Mouse (Mus musculus) neural tube, embryonic 15.5 days (tissue): ENCODE measurements around the gene Myo9b. TPM values are rescaled to one million over a fixed set of nuclear protein-coding genes. Genes with fewer than 3 reads are reported as not detected.

ENCODE experiments used
- ATAC-seq: fragments of 200-750 bp; cut with Nextera tagmentation; 2 replicates; pipeline ENCODE4 v1.8.0; 2017; ENCODE audit warnings: mild to moderate bottlenecking, moderate TSS enrichment, moderate library complexity; ENCODE audit not compliant: low FRiP score
- H3K27ac ChIP-seq: fragments of 300-500 bp; sonication (generic); replicated peaks from 2 replicates; pipeline ENCODE4 v1.5.1; 2015; ENCODE audit warnings: mild to moderate bottlenecking, inconsistent platforms
- H3K27me3 ChIP-seq: fragments of 300-500 bp; sonication (generic); replicated peaks from 2 replicates; pipeline ENCODE4 v1.6.1; 2015; ENCODE audit warnings: inconsistent platforms
- H3K36me3 ChIP-seq: fragments of 300-500 bp; sonication (generic); 2 replicates; pipeline ENCODE4 v1.6.1; 2015; ENCODE audit warnings: inconsistent platforms
- H3K4me1 ChIP-seq: fragments of 300-500 bp; sonication (generic); 2 replicates; pipeline ENCODE4 v1.6.1; 2015; ENCODE audit warnings: inconsistent platforms
- H3K4me2 ChIP-seq: fragments of 300-500 bp; sonication (generic); 2 replicates; pipeline ENCODE4 v1.6.1; 2015; ENCODE audit warnings: inconsistent platforms, mild to moderate bottlenecking, moderate library complexity
- H3K4me3 ChIP-seq: fragments of 300-500 bp; sonication (generic); replicated peaks from 2 replicates; pipeline ENCODE4 v1.5.1; 2015; ENCODE audit warnings: mild to moderate bottlenecking, inconsistent platforms
- H3K9ac ChIP-seq: fragments of 300-500 bp; sonication (generic); replicated peaks from 2 replicates; pipeline ENCODE4 v1.6.1; 2015; ENCODE audit warnings: mild to moderate bottlenecking, inconsistent platforms
- H3K9me3 ChIP-seq: fragments of 300-500 bp; sonication (generic); replicated peaks from 2 replicates; pipeline ENCODE4 v1.6.1; 2016; ENCODE audit warnings: inconsistent platforms
- WGBS: fragments of 180-500 bp; shearing (Covaris S2); methylation state at CpG from one replicate; pipeline ENCODE4 v1.1.7; 2015; ENCODE audit warnings: mixed read lengths; 5-methylcytosine and 5-hydroxymethylcytosine counted together
- polyA plus RNA-seq: library from polyadenylated mRNA; unstranded; fragments of >200 nt; fragmentation: Nextera tagmentation; extraction: Ambion mirVana; gene quantifications from 2 replicates; pipeline ENCODE4 v1.2.1, GENCODE M21; 2015

Gene Myo9b
- polyA plus RNA-seq, 1 experiment from 2014 or later = 14.9 TPM

DNA sequence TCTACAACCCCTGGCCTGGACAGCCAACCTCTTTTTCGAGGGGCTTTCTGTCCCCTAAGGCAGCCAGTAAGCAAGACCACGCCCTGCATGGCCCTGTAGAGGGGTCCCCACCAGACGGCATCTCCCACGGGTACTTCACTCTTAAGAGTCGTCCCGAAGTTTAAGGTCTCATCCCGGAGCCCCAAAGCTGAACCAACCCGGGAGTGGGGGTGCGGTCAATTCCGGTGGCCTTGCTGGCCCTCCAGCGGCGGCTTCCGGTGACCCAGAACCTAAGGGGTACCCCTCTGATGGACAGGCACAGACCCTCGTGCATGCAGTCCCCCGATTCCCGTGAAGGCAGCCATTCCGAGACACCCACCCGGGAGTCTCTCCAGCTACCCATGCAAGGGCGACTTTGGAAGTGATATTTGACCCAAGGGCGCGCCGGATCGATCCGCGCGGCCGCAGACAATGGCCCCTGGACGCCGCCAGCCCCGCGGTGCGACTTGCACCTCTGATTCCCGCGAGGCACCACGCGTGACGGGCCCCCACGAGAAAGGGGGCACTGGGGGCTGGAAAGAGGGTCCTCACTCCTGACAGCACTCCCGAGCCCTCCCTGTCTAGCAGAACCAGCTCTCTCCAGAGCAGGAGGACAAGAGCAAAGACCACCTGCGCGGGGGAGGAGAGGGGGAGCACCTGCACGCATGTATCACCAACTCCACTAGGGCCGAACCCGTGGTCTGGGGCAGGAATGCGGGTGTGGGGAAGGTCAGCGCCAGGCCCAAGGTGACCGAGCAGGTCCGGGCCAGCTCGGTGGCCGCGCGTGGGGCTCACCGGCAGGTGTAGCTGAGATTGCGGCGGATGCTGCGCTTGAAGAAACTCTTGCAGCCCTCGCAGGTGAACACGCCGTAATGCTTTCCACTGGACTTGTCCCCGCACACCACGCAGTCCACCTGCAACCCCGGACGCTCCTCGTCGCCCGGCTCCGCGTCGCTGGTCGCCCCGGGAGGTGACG, 108.0 kb downstream of the Myo9b start:
- Histone ChIP-seq H3K4me2 (peak overlapping the region; percentile 99), H3K27ac (no peak overlapping the region), H3K9ac (peak overlapping the region; percentile 72), H3K27me3 (no peaks in the 10 kb centered on the region), H3K9me3 (no peaks in the 10 kb centered on the region), H3K36me3 (peaks cover 7% of the 10 kb centered on the region; the same call in 1 of the 2 replicates), H3K4me3 (peak overlapping the region; percentile 70), H3K4me1 (peaks cover 59% of the 10 kb centered on the region)
- WGBS = 1% methylated on average over 72 of the region's 72 CpGs
- ATAC-seq = no peak

DNA sequence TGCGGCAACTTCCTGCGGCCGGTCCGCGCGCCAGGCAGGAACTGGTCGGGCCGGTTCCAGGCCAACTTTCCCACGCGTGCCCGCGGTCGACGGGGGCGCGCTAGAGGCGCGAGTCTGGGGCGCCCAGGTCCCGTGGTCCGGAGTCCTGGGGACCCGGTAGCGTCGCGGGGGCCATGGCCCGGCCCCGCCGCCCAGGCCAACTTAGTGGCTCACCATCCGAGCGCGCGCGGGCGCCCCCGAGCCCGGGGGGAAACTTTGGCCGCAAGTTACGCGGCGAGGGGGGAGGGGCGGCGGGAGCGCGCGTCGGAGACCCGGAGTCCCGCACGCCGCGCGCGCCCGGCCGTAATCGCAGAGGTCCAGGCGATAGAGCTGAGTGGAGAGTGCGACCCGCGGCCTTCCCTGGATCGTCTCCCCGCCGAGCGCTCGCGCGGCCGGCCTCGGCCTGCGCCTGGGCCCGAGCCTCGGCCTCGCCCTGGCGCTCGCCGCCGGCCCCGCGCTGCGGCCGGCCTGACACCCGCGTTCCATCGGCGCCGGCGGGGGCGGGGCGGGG, 109.0 kb downstream of the Myo9b start, which contains the start of gene Nr2f6:
Nr2f6 (minus strand) TSS at position 540 of the 550 bp plus-strand sequence.
- Histone ChIP-seq H3K9me3 (no peaks in the 10 kb centered on the region), H3K4me1 (peaks cover 48% of the 10 kb centered on the region), H3K4me2 (peak within 1 kb of the TSS; percentile 99), H3K9ac (peak within 1 kb of the TSS; percentile 72), H3K27ac (peak within 1 kb of the TSS; percentile 81), H3K4me3 (peak within 1 kb of the TSS; percentile 70), H3K36me3 (peaks cover 7% of the 10 kb centered on the region; the same call in 1 of the 2 replicates), H3K27me3 (no peaks in the 10 kb centered on the region)
- ATAC-seq = peak; percentile 56; the same call in 1 of the 2 replicates
- WGBS = under 1% methylated on average over 80 of the region's 89 CpGs

DNA sequence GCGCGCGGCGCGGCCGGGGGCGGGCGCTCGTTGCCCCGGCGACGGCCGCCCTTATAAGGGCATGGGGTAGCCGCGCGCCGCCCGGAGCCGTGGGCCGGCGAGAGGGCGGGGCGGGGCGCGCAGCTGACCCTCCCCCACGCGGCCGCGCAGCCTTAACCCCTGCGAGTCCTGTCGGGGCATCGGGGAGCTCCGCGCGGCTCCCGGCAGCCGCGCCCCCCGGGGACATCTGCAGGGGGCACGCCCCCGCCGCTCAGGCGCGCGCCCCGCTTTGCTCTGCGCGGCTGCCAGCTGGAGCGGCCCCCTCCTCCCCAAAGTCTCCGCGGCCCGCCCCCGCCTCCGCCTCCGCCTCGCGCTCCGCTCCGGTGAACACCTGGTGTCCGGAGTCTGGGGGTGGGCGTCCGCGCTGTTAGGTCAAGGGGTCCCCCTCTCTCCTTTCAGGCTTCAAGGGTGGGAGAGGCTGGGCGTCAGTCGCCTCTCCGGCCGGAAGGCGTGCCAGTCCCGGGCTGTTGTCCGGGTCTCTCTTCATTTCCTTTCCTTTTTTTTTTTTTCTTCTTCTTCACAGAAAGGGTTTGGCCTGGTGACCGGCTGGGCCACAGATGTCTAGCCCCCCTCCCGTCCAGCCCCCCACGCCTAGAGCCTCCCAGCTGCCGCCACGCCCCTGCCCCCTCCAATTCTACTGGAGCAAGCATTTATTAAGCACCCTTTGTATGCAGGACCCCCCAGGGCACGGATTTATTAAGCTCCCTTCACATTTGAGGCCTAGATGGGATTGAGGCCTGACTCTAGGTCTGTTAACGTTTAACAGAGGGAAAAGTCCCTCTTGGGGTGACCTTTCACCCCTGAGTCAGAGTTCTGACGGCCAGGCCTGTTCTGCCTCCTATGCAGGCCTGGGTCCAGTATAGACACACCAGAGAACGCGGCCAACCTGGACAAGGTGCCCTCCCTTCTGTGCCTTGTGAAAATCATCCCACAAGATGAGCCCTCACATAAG, 109.8 kb downstream of the Myo9b start:
- Histone ChIP-seq H3K4me3 (peak overlapping the region; percentile 70), H3K9ac (peak overlapping the region; percentile 72), H3K9me3 (no peaks in the 10 kb centered on the region), H3K27me3 (no peaks in the 10 kb centered on the region), H3K4me2 (peak overlapping the region; percentile 99), H3K4me1 (peaks cover 42% of the 10 kb centered on the region), H3K27ac (peak overlapping the region; percentile 81), H3K36me3 (peaks cover 3% of the 10 kb centered on the region; the same call in 1 of the 2 replicates)
- WGBS = 1% methylated on average over 60 of the region's 80 CpGs
- peak; percentile 86 for ATAC-seq

DNA sequence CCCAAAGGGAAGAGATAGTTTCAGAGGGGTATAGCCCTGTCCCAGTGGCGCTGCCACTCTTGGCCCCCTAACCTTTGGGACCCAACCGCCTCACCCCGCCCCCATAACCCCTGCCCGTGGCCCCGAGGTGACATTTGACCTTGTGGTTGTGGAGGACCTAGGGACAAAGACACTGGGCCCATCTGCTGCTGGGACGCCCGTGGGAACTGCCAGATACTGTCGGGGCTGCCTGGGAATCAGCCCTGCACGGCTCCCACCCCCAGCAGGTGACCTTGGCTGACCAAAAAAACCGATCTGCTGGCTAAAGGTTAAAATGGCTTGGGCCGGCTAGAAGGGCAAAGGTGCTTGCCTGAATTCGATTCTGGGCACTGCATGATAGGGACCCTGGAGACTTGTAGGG, 110.9 kb downstream of the Myo9b start:
- 0 out of 2 replicates have a peak overlapping the region, but pooled peaks have one; percentile 99 for H3K4me2 ChIP-seq
- H3K9me3 ChIP-seq = no peaks in the 10 kb centered on the region
- peaks cover 38% of the 10 kb centered on the region for H3K4me1 ChIP-seq
- H3K27me3 ChIP-seq = no peaks in the 10 kb centered on the region
- no peaks in the 10 kb centered on the region for H3K36me3 ChIP-seq
- no peak overlapping the region for H3K9ac ChIP-seq
- no peak overlapping the region for H3K27ac ChIP-seq
- H3K4me3 ChIP-seq = no peak overlapping the region
- 14% methylated on average over 12 of the region's 12 CpGs for WGBS
- ATAC-seq = no peak

DNA sequence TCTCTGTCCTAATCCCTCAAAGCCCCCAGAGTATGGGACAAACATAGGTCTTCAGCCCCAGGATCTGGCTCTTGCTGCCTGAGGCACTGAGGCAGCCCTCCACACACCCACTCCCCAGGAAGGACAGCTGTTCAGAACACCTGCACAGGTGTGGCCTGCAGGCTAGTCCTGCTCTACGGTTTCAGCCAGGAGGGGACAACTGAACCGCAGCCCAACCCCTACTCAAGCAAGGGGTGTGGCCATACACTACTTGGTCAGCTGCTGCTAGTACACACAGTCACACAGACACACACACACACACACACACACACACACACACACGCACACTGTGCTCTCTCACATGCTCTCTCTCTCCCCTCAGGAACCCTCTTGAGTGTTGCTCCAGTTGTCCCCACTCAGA, 111.3 kb downstream of the Myo9b start:
- no peak for ATAC-seq
- H3K36me3 ChIP-seq = no peaks in the 10 kb centered on the region
- 60% methylated on average over 3 of the region's 3 CpGs for WGBS
- no peak overlapping the region for H3K9ac ChIP-seq
- H3K27me3 ChIP-seq = no peaks in the 10 kb centered on the region
- H3K4me3 ChIP-seq = no peak overlapping the region
- H3K4me2 ChIP-seq = no peak overlapping the region
- H3K9me3 ChIP-seq = no peaks in the 10 kb centered on the region
- peaks cover 33% of the 10 kb centered on the region for H3K4me1 ChIP-seq
- no peak overlapping the region for H3K27ac ChIP-seq

DNA sequence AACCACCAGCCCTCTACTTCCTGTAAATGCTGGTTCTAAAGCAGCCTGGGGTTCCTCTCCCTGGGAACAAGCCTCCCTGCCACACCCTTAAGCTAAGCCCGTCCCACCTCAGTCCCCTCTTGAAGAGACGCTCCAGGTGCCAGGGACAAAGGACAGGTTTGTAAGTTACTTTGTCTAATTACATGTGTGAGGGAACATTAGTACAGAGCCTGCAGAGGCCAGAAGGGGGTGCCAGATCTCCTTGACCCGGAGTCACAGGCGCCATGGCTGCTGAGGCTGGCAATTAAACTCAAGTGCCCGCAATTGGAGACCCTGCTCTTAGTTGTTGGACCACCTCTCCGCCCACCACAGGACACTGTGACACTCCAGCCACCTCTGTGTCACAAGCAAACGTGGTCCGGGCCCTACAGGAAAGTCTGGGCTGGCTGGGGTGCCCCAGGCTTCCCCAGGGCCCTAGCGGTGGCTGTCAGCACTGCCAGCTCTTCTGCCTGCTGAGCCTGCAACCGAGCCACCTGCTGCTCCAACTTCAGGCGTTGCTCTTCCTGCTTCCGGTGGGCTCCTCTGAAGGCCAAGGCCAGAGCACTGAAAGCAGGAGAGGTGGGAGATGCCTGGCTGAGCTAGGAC, 112.8 kb downstream of the Myo9b start:
- ATAC-seq = no peak
- no peaks in the 10 kb centered on the region for H3K27me3 ChIP-seq
- peaks cover 19% of the 10 kb centered on the region for H3K4me1 ChIP-seq
- no peak overlapping the region for H3K27ac ChIP-seq
- H3K4me3 ChIP-seq = no peak overlapping the region
- H3K36me3 ChIP-seq = no peaks in the 10 kb centered on the region
- no peak overlapping the region for H3K9ac ChIP-seq
- H3K4me2 ChIP-seq = no peak overlapping the region
- WGBS = 71% methylated on average over 12 of the region's 12 CpGs
- no peaks in the 10 kb centered on the region for H3K9me3 ChIP-seq

DNA sequence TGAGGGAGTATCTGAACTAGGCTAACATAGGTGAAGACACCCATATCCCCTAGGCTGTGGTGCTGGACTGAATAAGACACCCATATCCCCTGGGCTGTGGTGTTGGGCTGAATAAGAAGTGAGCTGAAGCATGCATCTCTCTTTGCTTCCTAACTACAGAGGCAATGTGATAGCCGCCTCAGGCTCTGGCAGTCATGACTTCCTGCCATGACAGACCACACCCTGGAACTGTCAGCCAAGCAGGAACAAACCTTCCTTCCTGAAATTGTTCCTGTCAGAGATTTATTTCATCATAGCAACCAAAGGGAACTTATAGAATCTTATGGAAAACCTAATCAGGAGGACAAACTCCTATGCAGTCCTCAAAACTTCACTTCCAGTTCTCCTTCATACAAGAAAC, 115.8 kb downstream of the Myo9b start:
- 85% methylated on average over 1 of the region's 1 CpGs for WGBS

DNA sequence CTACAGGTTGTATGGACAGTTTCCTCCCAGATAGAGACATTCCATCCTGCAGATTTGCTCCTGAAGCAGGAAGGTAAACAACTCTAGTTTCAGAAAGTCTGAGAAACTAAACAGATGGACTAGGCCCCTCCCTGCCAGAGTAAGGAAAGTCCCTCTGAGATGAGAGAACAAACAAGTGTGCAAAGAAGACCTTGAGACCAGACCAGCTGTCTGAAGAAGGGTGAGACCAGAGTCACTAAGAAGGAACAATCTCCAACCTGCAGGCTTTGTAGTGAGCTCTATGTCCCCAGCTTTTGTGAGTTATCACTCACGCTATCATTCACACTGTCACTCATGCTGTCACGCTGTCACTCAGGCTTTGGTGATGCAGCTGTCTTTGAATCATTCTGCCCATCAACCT, 119.2 kb downstream of the Myo9b start:
- H3K36me3 ChIP-seq = no peaks in the 10 kb centered on the region
- no peaks in the 10 kb centered on the region for H3K9me3 ChIP-seq
- H3K4me2 ChIP-seq = no peak overlapping the region
- ATAC-seq = no peak
- H3K27me3 ChIP-seq = no peaks in the 10 kb centered on the region
- H3K9ac ChIP-seq = no peak overlapping the region
- no peak overlapping the region for H3K4me3 ChIP-seq
- no peak overlapping the region for H3K27ac ChIP-seq
- WGBS = 94% methylated on average over 2 of the region's 2 CpGs
- peaks cover 5% of the 10 kb centered on the region; the same call in 1 of the 2 replicates for H3K4me1 ChIP-seq

More for the DNA sequence above, 115.8 kb downstream of the Myo9b start:
- no peaks in the 10 kb centered on the region for H3K36me3 ChIP-seq
- H3K4me1 ChIP-seq = no peaks in the 10 kb centered on the region
- no peak overlapping the region for H3K27ac ChIP-seq
- H3K9ac ChIP-seq = no peak overlapping the region
- H3K4me3 ChIP-seq = no peak overlapping the region
- H3K9me3 ChIP-seq = no peaks in the 10 kb centered on the region
- no peaks in the 10 kb centered on the region for H3K27me3 ChIP-seq
- H3K4me2 ChIP-seq = no peak overlapping the region
- ATAC-seq = no peak

DNA sequence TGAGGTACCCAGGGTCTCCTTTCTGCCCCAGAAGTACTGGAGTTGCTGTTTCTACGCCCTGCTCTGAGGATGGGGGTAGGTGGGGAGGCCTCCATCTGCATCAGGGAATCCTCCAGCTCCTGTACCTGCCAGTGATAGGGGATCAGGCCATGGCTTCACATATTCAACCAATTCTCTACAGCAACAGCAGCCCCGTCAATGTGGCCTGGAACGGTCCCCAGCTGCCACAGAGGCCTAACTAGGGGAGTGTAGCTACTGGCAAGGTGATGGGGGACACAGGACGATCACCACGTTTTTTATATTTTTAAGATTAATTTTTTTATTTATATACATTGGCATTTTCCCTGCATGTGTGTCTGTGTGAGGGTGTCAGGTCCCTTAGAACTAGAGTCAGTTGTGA, 119.9 kb downstream of the Myo9b start:
- Histone ChIP-seq H3K4me3 (no peak overlapping the region), H3K27ac (no peak overlapping the region), H3K27me3 (no peaks in the 10 kb centered on the region), H3K4me2 (no peak overlapping the region), H3K9ac (no peak overlapping the region), H3K4me1 (peaks cover 9% of the 10 kb centered on the region), H3K9me3 (no peaks in the 10 kb centered on the region), H3K36me3 (no peaks in the 10 kb centered on the region)
- WGBS = 81% methylated on average over 5 of the region's 5 CpGs
- ATAC-seq = no peak

DNA sequence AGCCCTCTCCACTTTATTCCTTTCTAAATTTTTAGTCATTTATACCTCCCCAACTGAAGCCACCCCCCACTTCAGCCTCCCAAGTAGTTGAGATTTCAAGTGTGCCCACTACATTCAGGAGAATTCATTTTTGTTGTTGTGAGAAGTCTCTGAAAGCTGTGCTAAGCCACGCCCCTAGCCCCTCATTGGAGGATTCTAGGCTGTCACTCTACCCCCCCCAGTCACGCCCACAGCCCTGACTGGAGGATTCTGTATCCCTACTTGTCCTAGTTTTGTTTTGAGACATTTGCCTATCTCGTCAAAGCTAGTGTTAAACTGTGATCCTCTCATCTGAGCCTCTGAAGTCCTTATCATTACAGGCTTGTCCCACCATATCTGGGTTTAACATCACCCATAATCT, 120.4 kb downstream of the Myo9b start:
- Histone ChIP-seq H3K9ac (no peak overlapping the region), H3K27ac (no peak overlapping the region), H3K9me3 (no peaks in the 10 kb centered on the region), H3K27me3 (no peaks in the 10 kb centered on the region), H3K4me2 (no peak overlapping the region; the same call in 1 of the 2 replicates), H3K4me3 (no peak overlapping the region), H3K4me1 (peaks cover 14% of the 10 kb centered on the region), H3K36me3 (no peaks in the 10 kb centered on the region)
- ATAC-seq = no peak
- 17% methylated on average over 3 of the region's 3 CpGs for WGBS
